Mouse (Mus musculus) lung, postnatal 4 days (tissue): Measurements from ENCODE around the gene Ift43.
A peak's percentile ranks its signal among the peaks of the same experiment; 100 is the strongest.

Source experiments
- DNase-seq, 2 experiments: peaks; one replicate each; pipeline ENCODE4 v3.0.0; 2021

Gene Ift43

GRCm38 (mm10) chr12:86082481-86083012, at the start of gene Ift43:
Ift43 (plus strand) TSS chr12:86082541.
- peak; percentile 87 to 89 for DNase-seq

- no peak for DNase-seq
Measured at GRCm38 (mm10) chr12:86035586-86035985, 46.8 kb upstream of the Ift43 start.

DNA sequence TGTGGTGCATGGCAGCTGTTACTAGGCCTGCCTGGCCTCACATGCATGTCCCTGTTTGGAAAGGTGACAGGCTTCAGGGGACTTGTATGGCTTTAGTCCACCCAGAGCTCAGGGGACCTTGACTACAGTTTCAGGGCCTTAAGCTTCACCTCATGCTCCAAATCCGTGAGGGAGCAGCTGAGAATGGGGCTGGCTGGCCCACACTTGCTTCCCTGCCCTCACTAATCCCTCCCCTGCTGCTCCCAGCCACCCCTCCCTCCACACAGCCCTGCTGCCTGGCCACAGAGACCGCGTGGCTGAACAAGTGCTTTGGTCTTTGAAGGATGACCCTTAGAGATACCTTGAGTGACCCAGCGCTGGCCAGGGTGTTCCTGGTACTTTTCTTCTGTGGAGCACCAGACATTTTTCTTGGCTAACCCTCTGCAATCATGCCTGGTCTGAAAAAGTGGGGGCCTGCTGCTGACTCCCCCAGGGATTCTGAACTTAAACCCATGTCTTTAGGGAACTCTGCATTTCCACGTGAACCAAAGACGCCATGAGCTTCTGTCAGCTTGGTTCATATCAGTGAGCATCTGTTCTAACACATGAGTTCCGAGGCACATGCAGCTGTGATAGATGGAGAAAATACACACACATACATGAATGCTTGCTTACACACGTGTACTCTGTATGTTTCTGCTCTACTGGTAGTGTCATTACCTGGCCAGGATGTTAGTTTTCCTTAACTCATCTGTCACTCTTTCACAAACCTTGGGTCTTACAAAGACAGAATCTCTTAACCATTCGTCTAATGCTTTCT, 45.8 kb upstream of the Ift43 start:
- DNase-seq = no peak

- DNase-seq = no peak
Measured at GRCm38 (mm10) chr12:86037235-86037921, 45.0 kb upstream of the Ift43 start.

GRCm38 (mm10) chr12:86039078-86039477, 43.3 kb upstream of the Ift43 start:
- no peak for DNase-seq

DNA sequence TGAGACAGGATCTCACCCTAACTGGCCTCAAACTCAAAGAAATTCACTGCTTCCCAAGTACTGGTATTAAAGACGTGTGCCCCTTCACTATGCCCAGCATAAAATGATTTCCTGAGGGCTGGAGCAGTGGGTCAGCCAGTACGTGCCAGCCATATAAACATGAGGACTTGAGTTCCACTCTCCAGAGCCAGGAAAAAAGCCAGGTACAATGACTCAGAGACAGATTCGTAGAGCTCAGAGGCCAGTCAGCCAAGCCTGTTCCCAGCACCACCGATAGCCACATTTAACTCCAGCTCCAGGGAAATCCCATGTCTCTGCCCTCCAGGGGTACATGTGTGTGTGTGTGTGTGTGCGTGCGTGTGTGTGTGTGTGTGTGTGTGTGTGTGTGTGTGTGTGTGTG, 42.6 kb upstream of the Ift43 start:
- DNase-seq = no peak

DNA sequence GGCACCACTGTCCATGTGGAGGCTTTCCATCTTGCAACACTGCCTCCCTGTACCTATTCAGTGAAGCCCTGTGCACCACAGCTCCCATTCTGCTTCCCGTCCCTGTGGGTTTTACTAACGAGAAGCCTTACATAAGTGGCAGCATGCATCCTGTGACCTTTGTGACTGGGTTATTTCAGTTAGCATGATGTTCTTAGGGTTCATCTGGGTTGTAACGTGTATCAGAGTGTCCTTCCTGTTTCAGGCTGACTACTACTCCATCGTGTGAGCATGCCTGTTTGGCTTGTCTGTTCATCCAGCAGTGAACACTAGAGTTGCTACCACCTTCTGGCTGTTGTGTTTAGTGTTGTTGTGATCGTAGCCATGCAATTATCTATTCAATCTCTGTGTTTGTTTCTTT, 36.2 kb upstream of the Ift43 start:
- DNase-seq = no peak

- DNase-seq = no peak
Measured at GRCm38 (mm10) chr12:86046776-86047175, 35.6 kb upstream of the Ift43 start.

GRCm38 (mm10) chr12:86047376-86047775, 35.0 kb upstream of the Ift43 start:
- no peak for DNase-seq

DNA sequence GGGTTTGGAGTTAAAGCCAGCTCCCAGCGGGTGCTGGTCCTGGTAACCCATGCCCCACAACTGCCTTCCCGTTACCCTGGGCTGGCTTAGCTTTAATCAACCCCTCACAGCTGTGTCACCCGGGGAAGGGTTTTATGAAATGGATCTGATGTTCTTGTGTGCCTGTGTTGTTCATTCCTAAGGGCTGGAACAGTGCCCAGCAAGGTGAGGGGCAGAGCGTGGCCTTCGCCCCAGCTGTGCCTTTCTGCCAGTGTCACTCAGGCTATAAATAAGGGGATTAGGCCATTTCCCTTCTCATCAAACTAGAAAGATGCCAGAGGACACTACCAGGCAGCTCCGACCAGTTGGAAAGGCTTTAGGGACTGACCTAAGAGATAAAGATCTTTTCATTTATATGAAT, 32.5 kb upstream of the Ift43 start:
- no peak for DNase-seq

- DNase-seq = no peak
Measured at GRCm38 (mm10) chr12:86051477-86051876, 30.9 kb upstream of the Ift43 start.

GRCm38 (mm10) chr12:86055306-86055705, 27.0 kb upstream of the Ift43 start:
- no peak for DNase-seq

GRCm38 (mm10) chr12:86056976-86057375, 25.4 kb upstream of the Ift43 start:
- DNase-seq = no peak

DNA sequence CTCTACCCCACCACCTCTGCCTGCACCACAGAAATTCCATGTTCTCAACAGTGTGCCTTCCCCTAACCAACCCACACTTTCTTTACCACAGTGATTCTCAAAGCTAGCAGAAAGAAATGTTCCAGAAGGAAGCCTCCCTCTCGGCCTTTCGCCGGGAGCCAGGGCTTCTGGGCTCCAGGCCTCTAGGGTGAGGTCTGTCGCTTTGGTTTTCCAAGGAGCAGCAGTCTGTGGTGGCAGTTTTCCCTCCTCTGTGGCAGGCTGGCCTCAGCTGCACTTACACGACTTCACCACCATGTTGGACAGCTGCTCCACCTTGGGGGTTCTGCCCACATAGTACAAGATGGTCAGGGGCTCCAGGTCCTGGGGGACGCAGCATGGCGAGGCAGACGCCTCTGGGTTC, 24.8 kb upstream of the Ift43 start:
- no peak for DNase-seq

DNA sequence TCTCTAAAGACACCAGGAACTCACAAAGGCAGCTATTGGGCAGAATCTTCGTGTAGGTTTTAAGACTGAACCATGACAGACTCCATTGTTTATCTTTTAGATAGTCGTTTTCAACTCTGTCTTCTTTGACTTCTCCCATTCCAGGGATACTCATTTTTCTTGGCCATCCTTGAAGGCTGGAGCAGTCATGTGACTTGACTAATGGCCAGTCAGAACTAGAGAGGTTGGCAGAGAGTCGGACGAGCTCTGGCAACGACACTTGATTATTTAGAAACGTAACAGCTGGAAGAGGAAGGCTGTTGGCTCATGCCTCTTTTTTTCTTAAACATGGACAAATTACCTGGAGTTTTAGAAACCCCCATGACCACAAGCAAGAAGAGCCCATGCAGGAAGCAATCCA, 23.0 kb upstream of the Ift43 start:
- DNase-seq = no peak

DNA sequence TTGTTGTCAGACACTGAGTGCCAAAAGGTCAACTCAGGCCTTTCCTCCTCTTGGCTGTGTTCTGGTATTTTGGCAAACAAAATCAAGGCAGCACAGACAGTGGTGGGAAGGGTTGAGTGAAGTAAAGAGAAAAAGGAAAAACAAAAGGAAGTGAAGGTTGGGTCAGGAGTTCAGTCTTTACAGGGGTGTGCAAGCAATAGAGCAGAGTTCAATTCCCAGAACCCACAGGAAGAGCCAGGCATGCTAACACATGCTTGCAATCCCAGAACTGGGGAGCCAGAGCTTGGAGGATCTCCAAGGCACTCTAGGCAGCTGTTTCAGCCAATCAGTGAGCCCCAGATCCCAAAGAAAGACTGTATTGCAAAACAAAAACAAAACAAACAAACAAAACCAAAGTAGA, 17.5 kb upstream of the Ift43 start:
- no peak for DNase-seq

- DNase-seq = no peak
Measured at GRCm38 (mm10) chr12:86071432-86071831, 10.9 kb upstream of the Ift43 start.

DNA sequence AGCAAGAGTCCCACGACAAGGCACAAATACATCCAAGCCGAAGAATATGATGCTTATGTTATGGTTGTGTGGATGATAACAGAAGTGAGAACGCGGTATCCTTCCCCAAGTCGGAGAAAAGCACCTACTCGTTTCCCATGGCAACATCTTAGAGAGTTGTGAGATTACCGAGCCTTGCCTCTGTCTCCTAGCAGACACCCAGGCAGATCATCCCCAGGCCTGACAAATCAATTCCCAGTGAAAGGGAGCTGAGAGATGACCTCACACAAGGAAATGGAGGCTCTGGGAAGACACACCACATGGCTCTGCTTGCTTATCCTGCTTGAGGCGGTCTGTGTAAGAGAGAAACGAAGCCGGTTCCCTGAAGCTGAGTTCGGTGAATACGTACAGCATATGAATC, 7.7 kb upstream of the Ift43 start:
- no peak for DNase-seq

DNA sequence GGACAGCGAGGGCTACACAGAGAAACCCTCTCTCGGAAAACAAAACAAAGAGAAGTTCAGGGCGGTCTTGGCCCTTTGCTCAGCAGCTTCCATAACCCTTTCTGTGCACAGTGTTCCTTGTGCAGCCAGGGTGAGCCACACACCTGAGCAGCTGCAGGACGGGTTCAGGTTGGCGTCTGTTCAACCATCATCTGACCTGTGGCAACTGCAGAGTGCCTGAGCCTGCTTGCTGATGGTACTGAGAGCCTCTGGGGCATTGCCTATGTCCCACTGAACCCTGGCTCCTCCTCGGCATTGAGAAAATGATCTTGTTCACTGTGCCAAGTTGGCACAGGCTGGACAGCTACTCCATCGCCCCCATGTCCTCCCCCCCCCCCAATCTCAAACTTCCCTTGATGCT, 7.0 kb upstream of the Ift43 start:
- DNase-seq = peak in 1 of 2 experiments; percentile 19

GRCm38 (mm10) chr12:86076321-86076901, 5.9 kb upstream of the Ift43 start:
- peak; percentile 51 to 57 for DNase-seq

GRCm38 (mm10) chr12:86077322-86077721, 5.0 kb upstream of the Ift43 start:
- DNase-seq = peak in 1 of 2 experiments; percentile 27

DNA sequence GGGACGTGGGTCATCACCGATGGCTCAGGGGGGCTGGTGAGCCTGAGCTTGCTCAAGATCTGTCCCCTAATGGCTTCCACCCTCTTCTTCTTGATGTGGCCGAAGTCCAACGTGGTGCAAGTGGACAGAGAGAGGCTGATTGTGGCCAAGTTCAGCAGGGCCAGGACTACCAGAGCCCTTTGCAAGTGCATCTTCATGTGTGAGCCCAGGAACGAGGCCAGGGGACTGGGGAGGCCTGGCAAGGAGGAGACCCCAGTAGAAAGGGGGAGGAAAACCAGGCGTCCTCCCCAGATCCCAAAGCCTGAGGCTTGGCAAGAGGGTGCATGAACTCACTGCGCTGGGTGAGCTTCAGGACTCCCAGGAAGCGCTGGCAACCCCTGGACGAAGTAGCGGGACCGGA, 4.6 kb upstream of the Ift43 start:
- peak in 1 of 2 experiments; percentile 36 for DNase-seq

DNA sequence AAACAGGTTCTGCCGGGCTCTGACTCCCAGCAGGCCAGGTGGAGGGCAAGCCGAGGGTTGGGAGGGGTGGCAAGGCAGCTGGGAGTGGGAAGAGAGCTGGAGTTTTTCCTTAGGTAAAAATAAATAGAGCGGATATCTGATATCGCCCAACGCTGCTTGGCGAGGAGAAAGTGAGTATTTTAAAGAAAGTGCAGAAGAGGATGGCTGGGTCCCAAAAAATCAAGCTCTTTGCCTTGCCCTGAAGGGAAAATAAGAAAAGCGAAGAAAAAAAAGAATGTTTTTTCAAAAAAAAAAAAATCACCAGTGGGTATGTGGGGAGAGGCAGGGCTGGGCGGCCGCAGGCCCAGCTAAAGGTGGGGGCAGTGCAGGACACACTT, 4.2 kb upstream of the Ift43 start:
- no peak for DNase-seq
